Mouse (Mus musculus) liver, adult 2 months (tissue): Measurements from ENCODE around the gene Efemp2. TPM values are rescaled to one million over a fixed set of nuclear protein-coding genes. Genes with fewer than 3 reads are reported as not detected.

ENCODE experiments used
- DNase-seq: peaks from one replicate; pipeline ENCODE4 v3.0.0-alpha.2; 2011; ENCODE audit warnings: low read depth, low spot score; ENCODE audit errors: extremely low read depth
- H3K27ac ChIP-seq: fragments of 200-500 bp; replicated peaks from 2 replicates; pipeline ENCODE4 v1.5.1; 2012; ENCODE audit warnings: low read depth, mild to moderate bottlenecking, control low read depth, inconsistent platforms, low read length; ENCODE audit not compliant: insufficient read depth
- H3K27me3 ChIP-seq: fragments of 200-500 bp; 2 replicates; pipeline ENCODE4 v1.6.1; 2012; ENCODE audit warnings: mild to moderate bottlenecking, moderate library complexity, low read length, inconsistent platforms; ENCODE audit not compliant: control insufficient read depth, insufficient read depth
- H3K36me3 ChIP-seq: fragments of 200-500 bp; 2 replicates; pipeline ENCODE4 v1.6.1; 2012; ENCODE audit warnings: low read length, inconsistent platforms; ENCODE audit not compliant: control insufficient read depth, insufficient read depth
- H3K4me1 ChIP-seq: fragments of 200-500 bp; 2 replicates; pipeline ENCODE4 v1.6.1; 2011; ENCODE audit warnings: low read length; ENCODE audit not compliant: control insufficient read depth, insufficient read depth
- H3K4me3 ChIP-seq: fragments of 200-500 bp; 2 replicates; pipeline ENCODE4 v1.5.1; 2011; ENCODE audit warnings: low read depth, mild to moderate bottlenecking, control low read depth, low read length, moderate library complexity; ENCODE audit not compliant: insufficient read depth
- H3K79me2 ChIP-seq: fragments of 200-500 bp; 2 replicates; pipeline ENCODE4 v1.6.1; 2012; ENCODE audit warnings: inconsistent platforms, mild to moderate bottlenecking, low read length, moderate library complexity; ENCODE audit not compliant: control insufficient read depth, insufficient read depth
- H3K9ac ChIP-seq: fragments of 200-500 bp; 2 replicates; pipeline ENCODE4 v1.6.1; 2012; ENCODE audit warnings: low read depth, mild to moderate bottlenecking, control low read depth, inconsistent platforms, low read length
- CTCF ChIP-seq: fragments of 200-500 bp; IDR thresholded peaks from 2 replicates; pipeline ENCODE4 v1.5.1; 2011; ENCODE audit warnings: low read depth, low read length, control low read depth
- POLR2A ChIP-seq: fragments of 200-500 bp; IDR thresholded peaks from 2 replicates; pipeline ENCODE4 v1.6.1; 2011; ENCODE audit warnings: low read length, control low read depth; ENCODE audit not compliant: insufficient read depth; ENCODE audit errors: extremely low read depth
- WGBS: fragments of 180-500 bp; shearing (Covaris S2); methylation state at CpG from one replicate; pipeline ENCODE4 v1.1.7; 2018; 5-methylcytosine and 5-hydroxymethylcytosine counted together
- polyA plus RNA-seq: library from polyadenylated mRNA; depleted of rRNA; stranded (reverse); fragments of >200 nt; gene quantifications from 2 replicates; pipeline ENCODE4 v1.2.3, GENCODE M21; 2012
- total RNA-seq: library from RNA; depleted of rRNA; stranded (reverse); fragments of >200 nt; gene quantifications from 2 replicates; pipeline ENCODE4 v1.2.3, GENCODE M21; 2014

Efemp2 gene
- total and polyA plus RNA-seq, 2 experiments = 4.3 to 7.7 TPM

DNA sequence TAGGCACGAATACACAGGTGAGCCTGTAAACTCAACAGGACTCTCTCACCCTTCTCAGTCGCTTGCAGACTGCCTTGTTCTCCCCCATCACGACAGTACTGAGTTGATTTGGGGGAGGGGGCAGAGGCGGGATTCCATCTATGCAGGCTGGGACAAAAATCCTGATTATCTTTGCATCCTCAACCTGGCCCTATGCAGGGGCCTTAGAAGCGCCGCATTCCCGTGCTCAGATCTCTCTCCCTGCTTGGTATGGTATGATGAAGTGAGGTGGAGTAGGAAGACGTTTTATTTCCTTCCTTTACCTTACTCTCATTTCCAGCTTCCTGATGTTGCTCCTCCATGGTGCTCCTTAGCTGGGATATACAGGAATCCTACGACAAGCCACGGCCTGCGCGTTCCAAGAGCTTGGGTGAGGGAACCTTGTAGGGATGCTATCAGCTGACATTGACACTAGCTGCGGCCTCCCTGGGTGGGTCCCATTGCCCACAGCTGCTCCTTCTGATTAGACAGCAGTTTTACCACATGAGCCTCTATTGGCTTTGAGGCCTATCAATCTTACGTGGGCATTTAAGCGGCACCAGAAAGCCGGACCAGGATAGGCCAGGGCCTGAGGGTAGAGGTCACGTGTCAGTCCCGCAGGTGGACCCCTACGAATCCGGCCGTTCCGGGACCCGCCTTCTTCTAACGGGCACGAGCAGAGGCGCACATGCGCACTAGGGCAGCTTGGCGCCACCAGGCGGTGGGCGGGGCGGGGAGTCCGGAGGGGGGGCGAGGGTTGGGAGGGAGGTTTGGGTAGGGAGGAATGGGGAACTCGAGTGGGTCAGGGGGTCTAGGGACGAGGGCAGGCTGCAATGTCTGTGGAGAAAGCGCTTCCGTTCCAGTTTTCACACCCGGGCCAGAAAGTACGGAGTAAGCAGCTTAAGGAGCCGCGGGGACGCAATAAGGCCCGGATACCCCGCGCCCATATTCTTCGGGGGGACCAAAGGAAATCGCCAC lies 36.6 kb downstream of the Efemp2 start, which contains the start of gene Snx32:
Gene Snx32, minus strand, starts transcription at position 508 of the 996 bp plus-strand sequence.
- Histone ChIP-seq H3K4me1 (peaks cover 9% of the 10 kb centered on the region), H3K36me3 (no peaks in the 10 kb centered on the region), H3K79me2 (no peaks in the 10 kb centered on the region; the same call in 1 of the 2 replicates), H3K27ac (peak within 1 kb of the TSS; percentile 2), H3K9ac (peak within 1 kb of the TSS; percentile 68), H3K4me3 (peak within 1 kb of the TSS; percentile 62), H3K27me3 (no peaks in the 10 kb centered on the region)
- 3% methylated on average over 46 of the region's 47 CpGs for WGBS
- TF ChIP-seq CTCF (no peak), POLR2A (0 out of 2 replicates have a peak, but pooled peaks have one; percentile 4)
- DNase-seq = peak; percentile 97

DNA sequence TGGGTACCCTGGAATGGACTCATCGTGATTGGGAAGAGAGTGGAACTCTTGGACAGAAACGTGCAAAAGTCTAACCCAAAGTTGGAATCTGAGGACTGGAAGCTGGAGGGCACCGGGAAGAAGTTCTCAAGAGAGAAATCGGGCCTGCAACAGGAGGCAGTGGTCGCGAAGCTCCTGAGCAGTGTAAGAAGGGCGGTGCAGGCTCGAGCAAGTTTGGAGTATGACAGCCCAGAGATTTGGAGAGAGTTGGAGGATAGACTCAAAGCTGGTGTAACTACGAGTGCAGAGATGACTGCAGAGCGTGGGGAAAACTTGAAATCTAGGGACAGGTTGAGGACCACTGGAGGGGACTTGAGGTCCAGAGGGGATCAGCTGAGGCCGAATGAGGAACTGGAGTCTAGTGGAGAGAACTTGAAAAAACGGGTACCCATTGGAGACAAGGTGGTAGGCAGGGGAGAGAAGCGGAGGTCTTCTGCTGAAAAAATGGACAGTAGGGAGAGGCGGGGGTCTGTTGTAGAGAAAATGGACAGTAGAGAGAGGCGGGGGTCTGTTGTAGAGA lies 37.4 kb downstream of the Efemp2 start:
- Histone ChIP-seq H3K27ac (peak overlapping the region; percentile 2), H3K79me2 (no peaks in the 10 kb centered on the region; the same call in 1 of the 2 replicates), H3K4me1 (peaks cover 9% of the 10 kb centered on the region), H3K4me3 (peak overlapping the region; percentile 51), H3K9ac (peak overlapping the region; percentile 68), H3K36me3 (no peaks in the 10 kb centered on the region), H3K27me3 (no peaks in the 10 kb centered on the region)
- 38% methylated on average over 15 of the region's 15 CpGs for WGBS
- DNase-seq = no peak
- TF ChIP-seq POLR2A (no peak), CTCF (no peak)

DNA sequence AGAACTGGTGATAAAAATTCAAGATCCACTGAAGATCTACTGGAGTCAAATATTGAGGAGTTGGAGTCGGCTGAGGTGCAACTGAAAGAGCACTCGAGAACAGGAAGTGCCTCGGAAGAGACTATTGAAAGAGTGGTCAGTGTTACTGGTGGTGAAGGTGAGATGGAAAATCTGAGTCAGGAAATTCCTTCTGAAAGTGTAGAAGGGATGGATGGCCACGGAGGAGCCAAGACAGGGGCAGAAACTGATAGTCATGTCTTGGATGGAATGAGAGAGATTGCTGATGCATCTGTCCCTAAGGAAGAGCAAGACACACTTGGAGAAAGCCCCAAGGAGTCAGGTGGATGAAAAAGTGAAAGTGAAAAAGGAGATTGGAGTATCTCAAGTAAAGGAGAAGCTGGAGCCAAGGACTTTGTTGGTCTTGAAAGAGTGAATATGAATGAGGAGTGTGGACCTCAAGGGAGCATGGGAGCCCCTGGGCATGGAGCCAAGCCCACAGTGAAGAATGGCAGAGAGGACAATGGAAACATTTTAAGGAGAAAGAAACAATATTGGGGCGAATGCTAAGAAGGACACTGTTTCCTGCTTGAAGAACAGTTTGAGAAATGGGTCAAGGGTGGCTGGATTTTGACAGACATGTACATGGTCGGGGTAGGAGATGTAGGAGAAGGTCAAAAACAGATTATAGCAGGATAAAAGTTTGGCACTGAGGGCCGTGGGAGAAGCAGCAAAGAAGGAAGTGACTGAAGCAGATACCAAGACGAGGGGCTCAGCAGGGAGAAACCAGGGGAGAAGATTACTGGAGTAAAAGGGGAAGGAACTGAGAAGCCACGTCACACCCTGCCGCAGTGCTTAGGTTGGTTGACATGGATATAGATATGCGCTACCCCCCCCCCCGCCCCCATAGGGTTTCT lies 38.6 kb downstream of the Efemp2 start:
- Histone ChIP-seq H3K4me3 (no peak overlapping the region), H3K9ac (no peak overlapping the region), H3K27me3 (no peaks in the 10 kb centered on the region), H3K36me3 (no peaks in the 10 kb centered on the region), H3K4me1 (peaks cover 9% of the 10 kb centered on the region), H3K79me2 (no peaks in the 10 kb centered on the region; the same call in 1 of the 2 replicates), H3K27ac (no peak overlapping the region)
- DNase-seq = no peak
- WGBS = 80% methylated on average over 12 of the region's 12 CpGs
- TF ChIP-seq CTCF = no peak
- TF ChIP-seq POLR2A = no peak

DNA sequence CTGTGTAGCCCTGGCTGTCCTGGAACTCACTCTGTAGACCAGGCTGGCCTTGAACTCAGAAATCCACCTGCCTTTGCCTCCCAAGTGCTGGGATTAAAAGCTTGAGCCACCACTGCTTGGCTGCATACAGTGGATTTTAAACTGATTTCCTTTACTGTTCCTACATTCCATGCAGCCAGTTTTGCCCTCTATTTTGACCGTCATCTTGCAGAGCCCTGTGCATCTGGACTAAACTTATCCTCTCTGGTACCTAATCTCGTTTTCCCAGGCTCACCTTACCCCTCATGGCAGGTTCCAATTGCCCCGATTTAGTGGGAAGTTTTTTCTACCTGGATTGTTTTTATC lies 39.2 kb downstream of the Efemp2 start:
- Histone ChIP-seq H3K79me2 (no peaks in the 10 kb centered on the region; the same call in 1 of the 2 replicates), H3K4me1 (peaks cover 9% of the 10 kb centered on the region), H3K9ac (no peak overlapping the region), H3K4me3 (no peak overlapping the region), H3K27me3 (no peaks in the 10 kb centered on the region), H3K27ac (no peak overlapping the region), H3K36me3 (no peaks in the 10 kb centered on the region)
- no peak for TF ChIP-seq CTCF
- no peak for TF ChIP-seq POLR2A
- 89% methylated on average over 3 of the region's 3 CpGs for WGBS
- DNase-seq = no peak
